Mouse (Mus musculus): Measurements from ENCODE around the gene Xrcc4.

- TF ChIP-seq CTCF (IDR thresholded peaks at IDR 0.05; ENCODE audit: extremely low read depth, insufficient read length, insufficient replicate concordance, low read depth, low read length) (no peak), POLR2A (IDR thresholded peaks at IDR 0.05; ENCODE audit: low read depth, low read length) (no peak)
Measured at GRCm38 (mm10) chr13:89741116-89741551, 348.3 kb downstream of the Xrcc4 start.

Measured in small intestine, adult 2 months (tissue).